Mouse (Mus musculus) midbrain, postnatal 0 days (tissue): ENCODE results near the gene Fam184b. TPM values are rescaled to one million over a fixed set of nuclear protein-coding genes. Genes with fewer than 3 reads are reported as not detected.
A peak's percentile ranks its signal among the peaks of the same experiment; 100 is the strongest.

ENCODE experiments used
- ATAC-seq: fragments of 200-750 bp; cut with Nextera tagmentation; 2 replicates; pipeline ENCODE4 v1.8.0; 2017; ENCODE audit warnings: moderate number of reproducible peaks, mild to moderate bottlenecking, moderate TSS enrichment, moderate library complexity; ENCODE audit not compliant: low FRiP score
- DNase-seq: peaks from one replicate; pipeline ENCODE4 v3.0.0-alpha.2; 2015; ENCODE audit warnings: low spot score
- H3K27ac ChIP-seq: fragments of 300-500 bp; sonication (generic); 2 replicates; pipeline ENCODE4 v1.5.1; 2014; ENCODE audit warnings: low read depth, mild to moderate bottlenecking, low read length, mixed read lengths
- H3K27me3 ChIP-seq: fragments of 300-500 bp; sonication (generic); 2 replicates; pipeline ENCODE4 v1.6.1; 2014; ENCODE audit warnings: low read length, control low read depth, mixed read lengths; ENCODE audit not compliant: insufficient read depth
- H3K36me3 ChIP-seq: fragments of 300-500 bp; sonication (generic); 2 replicates; pipeline ENCODE4 v1.6.1; 2014; ENCODE audit warnings: low read length, control low read depth, mixed read lengths; ENCODE audit not compliant: insufficient read depth
- H3K4me1 ChIP-seq: fragments of 300-500 bp; sonication (generic); 2 replicates; pipeline ENCODE4 v1.6.1; 2014; ENCODE audit warnings: mild to moderate bottlenecking, control low read depth, antibody characterized with exemption, low read length, mixed read lengths; ENCODE audit not compliant: insufficient read depth
- H3K4me2 ChIP-seq: fragments of 300-500 bp; sonication (generic); 2 replicates; pipeline ENCODE4 v1.6.1; 2014; ENCODE audit warnings: low read depth, mild to moderate bottlenecking, low read length, mixed read lengths; ENCODE audit not compliant: poor library complexity, severe bottlenecking
- H3K4me3 ChIP-seq: fragments of 300-500 bp; sonication (generic); 2 replicates; pipeline ENCODE4 v1.5.1; 2014; ENCODE audit warnings: low read depth, mild to moderate bottlenecking, low read length, moderate library complexity
- H3K9ac ChIP-seq: fragments of 300-500 bp; sonication (generic); replicated peaks from 2 replicates; pipeline ENCODE4 v1.6.1; 2014; ENCODE audit warnings: mild to moderate bottlenecking, low read length, moderate library complexity, mixed read lengths; ENCODE audit not compliant: poor library complexity, severe bottlenecking
- H3K9me3 ChIP-seq: fragments of 300-500 bp; sonication (generic); 2 replicates; pipeline ENCODE4 v1.6.1; 2016; ENCODE audit warnings: low read length, control low read depth
- CTCF ChIP-seq: IDR thresholded peaks from 2 replicates; pipeline ENCODE4 v1.5.1; 2016; ENCODE audit warnings: antibody characterized with exemption, mild to moderate bottlenecking
- WGBS: fragments of 180-500 bp; shearing (Covaris S2); extraction: QIAGEN DNeasy Blood & Tissue Kit; methylation state at CpG from one replicate; pipeline ENCODE4 v1.1.7; 2014; 5-methylcytosine and 5-hydroxymethylcytosine counted together
- polyA plus RNA-seq: library from polyadenylated mRNA; unstranded; fragments of >200 nt; fragmentation: Nextera tagmentation; extraction: Ambion mirVana; gene quantifications from 2 replicates; pipeline ENCODE4 v1.2.1, GENCODE M21; 2015
- total RNA-seq: library from RNA; depleted of rRNA; stranded (reverse); fragments of >200 nt; gene quantifications from 2 replicates; pipeline ENCODE4 v1.2.3, GENCODE M21; 2014

Fam184b gene
- total and polyA plus RNA-seq, 2 experiments from 2014 or later = 9.5 to 13.9 TPM

- Histone ChIP-seq H3K27me3 (no peaks in the 10 kb centered on the region), H3K9me3 (no peaks in the 10 kb centered on the region), H3K27ac (no peak overlapping the region), H3K4me3 (no peak overlapping the region), H3K36me3 (0 out of 2 replicates have a peak, but pooled peaks cover 3% of the 10 kb centered on the region), H3K9ac (no peak overlapping the region), H3K4me2 (no peak overlapping the region), H3K4me1 (no peaks in the 10 kb centered on the region)
- DNase-seq = no peak
- 92% methylated on average over 1 of the region's 1 CpGs for WGBS
- TF ChIP-seq CTCF = no peak
- ATAC-seq = no peak
These were observed 73.6 kb downstream of the Fam184b start for GRCm38 (mm10) chr5:45565829-45566228.

- no peak overlapping the region for H3K4me2 ChIP-seq
- H3K4me3 ChIP-seq = no peak overlapping the region
- WGBS = 72% methylated on average over 6 of the region's 6 CpGs
- 0 out of 2 replicates have a peak, but pooled peaks cover 3% of the 10 kb centered on the region for H3K36me3 ChIP-seq
- no peaks in the 10 kb centered on the region for H3K27me3 ChIP-seq
- no peaks in the 10 kb centered on the region for H3K9me3 ChIP-seq
- H3K4me1 ChIP-seq = no peaks in the 10 kb centered on the region
- H3K9ac ChIP-seq = no peak overlapping the region
- TF ChIP-seq CTCF = no peak
- DNase-seq = no peak
- H3K27ac ChIP-seq = no peak overlapping the region
- no peak for ATAC-seq
These were observed 75.4 kb downstream of the Fam184b start for GRCm38 (mm10) chr5:45564054-45564453.

GRCm38 (mm10) chr5:45549586-45549985 lies 89.8 kb downstream of the Fam184b start:
- no peak overlapping the region for H3K4me3 ChIP-seq
- no peaks in the 10 kb centered on the region for H3K27me3 ChIP-seq
- 0 out of 2 replicates have a peak, but pooled peaks cover 3% of the 10 kb centered on the region for H3K36me3 ChIP-seq
- no peak overlapping the region for H3K4me2 ChIP-seq
- 92% methylated on average over 1 of the region's 1 CpGs for WGBS
- no peaks in the 10 kb centered on the region for H3K9me3 ChIP-seq
- H3K4me1 ChIP-seq = no peaks in the 10 kb centered on the region
- H3K9ac ChIP-seq = no peak overlapping the region
- no peak for TF ChIP-seq CTCF
- DNase-seq = no peak
- H3K27ac ChIP-seq = no peak overlapping the region
- ATAC-seq = no peak

- ATAC-seq (no peak), DNase-seq (peak; percentile 39)
- Histone ChIP-seq H3K4me1 (no peaks in the 10 kb centered on the region), H3K4me2 (no peak overlapping the region), H3K9me3 (no peaks in the 10 kb centered on the region), H3K27ac (no peak overlapping the region), H3K36me3 (no peaks in the 10 kb centered on the region), H3K9ac (no peak overlapping the region), H3K27me3 (no peaks in the 10 kb centered on the region; the same call in 1 of the 2 replicates), H3K4me3 (no peak overlapping the region)
- WGBS = 71% methylated on average over 5 of the region's 5 CpGs
- TF ChIP-seq CTCF = no peak
These were observed 96.0 kb downstream of the Fam184b start for GRCm38 (mm10) chr5:45543374-45543773.

- WGBS = 59% methylated on average over 10 of the region's 10 CpGs
These were observed 99.9 kb downstream of the Fam184b start for GRCm38 (mm10) chr5:45539502-45539901.

GRCm38 (mm10) chr5:45535177-45535576 lies 104.2 kb downstream of the Fam184b start:
- TF ChIP-seq CTCF = no peak
- no peak for DNase-seq
- WGBS = 76% methylated on average over 4 of the region's 4 CpGs

More at GRCm38 (mm10) chr5:45539502-45539901, 99.9 kb downstream of the Fam184b start:
- ATAC-seq = no peak
- H3K36me3 ChIP-seq = no peaks in the 10 kb centered on the region
- no peak overlapping the region for H3K27ac ChIP-seq
- H3K27me3 ChIP-seq = no peaks in the 10 kb centered on the region; the same call in 1 of the 2 replicates
- no peak overlapping the region for H3K4me3 ChIP-seq
- no peak overlapping the region for H3K9ac ChIP-seq
- no peak for DNase-seq
- H3K4me2 ChIP-seq = no peak overlapping the region
- H3K9me3 ChIP-seq = no peaks in the 10 kb centered on the region
- peak; percentile 41; the same call in 1 of the 2 replicates for TF ChIP-seq CTCF
- H3K4me1 ChIP-seq = no peaks in the 10 kb centered on the region

More at GRCm38 (mm10) chr5:45535177-45535576, 104.2 kb downstream of the Fam184b start:
- Histone ChIP-seq H3K4me3 (no peak overlapping the region), H3K27me3 (no peaks in the 10 kb centered on the region; the same call in 1 of the 2 replicates), H3K9me3 (no peaks in the 10 kb centered on the region), H3K9ac (no peak overlapping the region), H3K4me1 (no peaks in the 10 kb centered on the region), H3K36me3 (peaks cover 12% of the 10 kb centered on the region; the same call in 1 of the 2 replicates), H3K27ac (no peak overlapping the region), H3K4me2 (no peak overlapping the region)
- no peak for ATAC-seq
